Mouse (Mus musculus): ENCODE measurements around the gene Klc3. TPM values are rescaled to one million over a fixed set of nuclear protein-coding genes. Genes with fewer than 3 reads are reported as not detected.

Klc3 gene
- polyA plus RNA-seq, 1 experiment, result 2.3 TPM

DNA sequence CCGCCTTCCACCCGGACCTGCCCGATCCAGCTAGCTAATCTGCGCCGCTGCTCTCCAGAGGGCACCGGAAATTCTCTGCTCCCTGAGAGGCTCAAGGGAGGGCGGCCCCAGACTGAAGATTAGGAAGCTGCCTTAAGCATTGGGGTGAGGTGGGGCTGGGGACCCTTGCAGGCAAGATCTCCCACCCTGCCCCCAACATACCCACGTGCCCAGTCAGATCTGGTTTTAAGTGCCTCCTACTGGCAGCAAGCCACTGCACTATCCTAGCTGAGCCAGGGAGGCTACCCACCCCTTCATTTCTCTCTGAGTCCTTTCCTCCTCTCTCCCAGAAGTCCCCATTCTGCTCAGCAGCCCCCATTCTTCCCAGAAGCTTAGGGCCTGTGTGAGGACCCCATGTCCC, 25.9 kb downstream of the Klc3 start:
- no peak overlapping the region for H3K27ac ChIP-seq (ENCODE audit: insufficient read depth, low read length)
- no peaks in the 10 kb centered on the region for H3K27me3 ChIP-seq (ENCODE audit: control insufficient read depth, insufficient read depth, low read length)
- 87% methylated on average over 8 of the region's 8 CpGs for WGBS
- no peak overlapping the region for H3K4me3 ChIP-seq (ENCODE audit: extremely low read depth, insufficient read depth, insufficient read length)
- DNase-seq (ENCODE audit: low read depth in 1 of 2, low spot score in 2 of 2), result no peak
- no peaks in the 10 kb centered on the region for H3K4me1 ChIP-seq (ENCODE audit: control insufficient read depth, insufficient read depth, insufficient read length)
- no peaks in the 10 kb centered on the region for H3K36me3 ChIP-seq (ENCODE audit: control insufficient read depth, insufficient read depth, low read length)
- TF ChIP-seq POLR2A (IDR thresholded peaks at IDR 0.05; ENCODE audit: low read depth, low read length), result no peak
- no peak for TF ChIP-seq CTCF (IDR thresholded peaks at IDR 0.05; ENCODE audit: extremely low read depth, insufficient read depth, insufficient read length, insufficient replicate concordance)

DNA sequence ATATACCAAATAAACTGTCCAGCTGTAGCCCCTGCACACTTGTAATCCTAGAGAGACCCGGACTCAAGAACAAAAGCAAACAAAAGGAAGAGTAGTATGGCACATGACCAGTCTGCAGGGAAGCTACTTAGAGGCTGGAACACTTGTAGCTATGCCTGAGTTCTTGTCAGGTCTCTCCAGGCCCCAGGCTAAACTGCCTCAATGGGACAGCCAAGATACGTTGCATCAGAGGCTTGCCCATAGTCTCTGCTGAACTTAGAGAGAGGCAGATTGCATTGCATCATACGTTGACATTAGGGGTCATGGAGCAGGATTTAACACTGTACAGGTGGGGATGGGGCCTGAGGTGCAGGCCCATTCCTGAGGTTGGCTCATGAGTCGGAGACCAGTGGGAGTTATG, 27.9 kb downstream of the Klc3 start:
- Histone ChIP-seq H3K27me3 (ENCODE audit: control insufficient read depth, insufficient read depth, low read length) (no peaks in the 10 kb centered on the region), H3K4me1 (ENCODE audit: control insufficient read depth, insufficient read depth, insufficient read length) (no peaks in the 10 kb centered on the region), H3K27ac (ENCODE audit: insufficient read depth, low read length) (no peak overlapping the region), H3K4me3 (ENCODE audit: extremely low read depth, insufficient read depth, insufficient read length) (no peak overlapping the region), H3K36me3 (ENCODE audit: control insufficient read depth, insufficient read depth, low read length) (no peaks in the 10 kb centered on the region)
- no peak for DNase-seq (ENCODE audit: low read depth in 1 of 2, low spot score in 2 of 2)
- 94% methylated on average over 4 of the region's 4 CpGs for WGBS
- TF ChIP-seq POLR2A (IDR thresholded peaks at IDR 0.05; ENCODE audit: low read depth, low read length) (no peak), CTCF (IDR thresholded peaks at IDR 0.05; ENCODE audit: extremely low read depth, insufficient read depth, insufficient read length, insufficient replicate concordance) (no peak)

DNA sequence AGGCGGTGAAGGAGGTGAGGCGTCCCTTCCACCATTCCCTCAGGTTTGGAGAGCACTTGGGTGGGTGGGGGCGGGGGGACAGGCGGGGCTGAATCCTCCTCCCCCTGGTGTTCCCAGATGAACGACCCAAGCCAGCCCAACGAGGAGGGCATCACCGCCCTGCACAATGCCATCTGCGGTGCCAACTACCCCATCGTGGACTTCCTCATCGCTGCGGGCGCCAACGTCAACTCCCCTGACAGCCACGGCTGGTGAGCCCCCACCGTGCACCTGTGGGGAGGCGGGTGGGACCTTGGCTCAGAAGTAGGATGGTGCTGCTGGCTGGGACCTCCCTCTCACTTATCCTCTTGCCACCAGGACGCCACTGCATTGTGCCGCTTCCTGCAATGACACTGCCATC, 28.5 kb downstream of the Klc3 start:
- Histone ChIP-seq H3K27ac (ENCODE audit: insufficient read depth, low read length) (no peak overlapping the region), H3K4me3 (ENCODE audit: extremely low read depth, insufficient read depth, insufficient read length) (no peak overlapping the region), H3K4me1 (ENCODE audit: control insufficient read depth, insufficient read depth, insufficient read length) (no peaks in the 10 kb centered on the region), H3K36me3 (ENCODE audit: control insufficient read depth, insufficient read depth, low read length) (no peaks in the 10 kb centered on the region), H3K27me3 (ENCODE audit: control insufficient read depth, insufficient read depth, low read length) (no peaks in the 10 kb centered on the region)
- WGBS, result 77% methylated on average over 18 of the region's 18 CpGs
- no peak for DNase-seq (ENCODE audit: low read depth in 1 of 2, low spot score in 2 of 2)
- TF ChIP-seq CTCF (IDR thresholded peaks at IDR 0.05; ENCODE audit: extremely low read depth, insufficient read depth, insufficient read length, insufficient replicate concordance) (no peak), POLR2A (IDR thresholded peaks at IDR 0.05; ENCODE audit: low read depth, low read length) (no peak)

DNA sequence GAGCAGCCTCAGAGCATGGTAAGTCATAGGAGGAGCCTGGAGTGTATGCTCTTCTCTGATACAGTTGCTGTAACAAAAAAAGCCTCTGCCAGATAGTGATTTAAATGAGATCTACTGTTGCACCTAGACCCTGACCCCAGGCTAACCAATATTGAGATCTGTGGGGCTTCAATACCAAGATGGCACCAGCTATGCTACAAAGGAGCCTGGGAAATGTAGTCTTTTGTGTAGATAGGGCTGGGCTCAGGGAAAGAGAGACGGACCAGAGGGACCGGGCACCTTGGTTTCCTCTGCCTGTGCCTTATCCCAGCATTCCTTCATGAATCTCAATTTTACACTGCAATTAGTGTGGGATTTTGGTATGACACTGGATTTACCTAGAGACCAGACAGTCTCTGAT, 30.5 kb downstream of the Klc3 start:
- DNase-seq (ENCODE audit: low read depth in 1 of 2, low spot score in 2 of 2), result no peak
- no peak for TF ChIP-seq CTCF (IDR thresholded peaks at IDR 0.05; ENCODE audit: extremely low read depth, insufficient read depth, insufficient read length, insufficient replicate concordance)
- no peak for TF ChIP-seq POLR2A (IDR thresholded peaks at IDR 0.05; ENCODE audit: low read depth, low read length)
- Histone ChIP-seq H3K4me1 (ENCODE audit: control insufficient read depth, insufficient read depth, insufficient read length) (peaks cover 3% of the 10 kb centered on the region; the same call in 1 of the 2 replicates), H3K27ac (ENCODE audit: insufficient read depth, low read length) (no peak overlapping the region), H3K27me3 (ENCODE audit: control insufficient read depth, insufficient read depth, low read length) (no peaks in the 10 kb centered on the region), H3K4me3 (ENCODE audit: extremely low read depth, insufficient read depth, insufficient read length) (no peak overlapping the region), H3K36me3 (ENCODE audit: control insufficient read depth, insufficient read depth, low read length) (no peaks in the 10 kb centered on the region)
- 95% methylated on average over 2 of the region's 2 CpGs for WGBS

DNA sequence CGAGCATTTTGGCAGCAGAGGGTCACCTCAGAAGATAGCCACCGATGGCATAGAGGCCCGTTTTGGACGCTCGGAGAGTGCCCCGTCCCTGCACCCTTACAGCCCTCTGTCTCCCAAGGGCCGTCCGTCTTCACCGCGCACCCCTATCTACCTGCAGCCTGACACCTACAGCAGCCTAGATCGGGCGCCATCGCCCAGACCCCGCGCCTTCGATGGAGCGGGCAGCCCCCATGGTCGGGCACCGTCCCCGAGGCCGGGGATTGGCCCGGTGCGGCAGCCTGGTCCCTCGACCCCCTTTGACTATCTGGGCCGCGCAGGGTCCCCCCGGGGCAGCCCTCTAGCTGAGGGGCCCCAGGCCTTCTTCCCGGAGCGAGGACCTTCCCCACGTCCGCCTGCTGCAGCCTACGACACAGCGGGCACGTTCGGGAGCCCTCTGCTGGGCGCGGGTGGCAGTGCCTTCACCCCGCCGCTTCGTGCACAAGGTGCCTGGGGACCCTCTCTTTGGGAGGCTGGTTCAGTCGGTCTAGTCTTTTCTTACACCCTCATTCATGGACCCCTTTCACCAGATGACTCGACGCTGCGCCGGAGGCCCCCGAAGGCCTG, 34.0 kb downstream of the Klc3 start:
- H3K27ac ChIP-seq (ENCODE audit: insufficient read depth, low read length), result no peak overlapping the region
- DNase-seq (ENCODE audit: low read depth in 1 of 2, low spot score in 2 of 2), result peak in 1 of 2 experiments; percentile 67
- H3K36me3 ChIP-seq (ENCODE audit: control insufficient read depth, insufficient read depth, low read length), result no peaks in the 10 kb centered on the region
- no peaks in the 10 kb centered on the region for H3K27me3 ChIP-seq (ENCODE audit: control insufficient read depth, insufficient read depth, low read length)
- peak overlapping the region; percentile 11; the same call in 1 of the 2 replicates for H3K4me3 ChIP-seq (ENCODE audit: extremely low read depth, insufficient read depth, insufficient read length)
- H3K4me1 ChIP-seq (ENCODE audit: control insufficient read depth, insufficient read depth, insufficient read length), result peaks cover 3% of the 10 kb centered on the region; the same call in 1 of the 2 replicates
- TF ChIP-seq POLR2A (IDR thresholded peaks at IDR 0.05; ENCODE audit: low read depth, low read length) (no peak), CTCF (IDR thresholded peaks at IDR 0.05; ENCODE audit: extremely low read depth, insufficient read depth, insufficient read length, insufficient replicate concordance) (peak; percentile 90)
- 17% methylated on average over 46 of the region's 46 CpGs for WGBS

DNA sequence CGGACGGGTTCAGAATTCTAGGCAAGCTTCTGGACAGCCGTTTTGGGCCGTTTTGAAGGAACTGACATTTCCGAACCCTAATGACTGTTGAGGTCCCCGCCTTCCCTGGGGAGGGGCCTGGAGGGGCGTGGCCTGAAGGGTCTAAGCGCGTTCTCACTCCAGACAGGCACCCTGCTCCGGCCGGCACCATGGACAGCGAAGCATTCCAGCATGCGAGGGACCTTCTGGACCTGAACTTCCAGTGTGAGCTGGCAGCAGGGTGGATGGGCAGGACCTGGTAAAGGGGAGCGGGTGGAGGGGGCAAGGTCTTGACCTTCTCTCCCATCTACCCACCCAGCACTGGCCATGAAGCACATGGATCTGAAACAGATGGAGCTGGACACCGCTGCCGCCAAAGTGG, 35.5 kb downstream of the Klc3 start:
- Histone ChIP-seq H3K27ac (ENCODE audit: insufficient read depth, low read length) (no peak overlapping the region), H3K4me1 (ENCODE audit: control insufficient read depth, insufficient read depth, insufficient read length) (peaks cover 3% of the 10 kb centered on the region; the same call in 1 of the 2 replicates), H3K36me3 (ENCODE audit: control insufficient read depth, insufficient read depth, low read length) (no peaks in the 10 kb centered on the region), H3K4me3 (ENCODE audit: extremely low read depth, insufficient read depth, insufficient read length) (no peak overlapping the region), H3K27me3 (ENCODE audit: control insufficient read depth, insufficient read depth, low read length) (no peaks in the 10 kb centered on the region)
- 54% methylated on average over 16 of the region's 16 CpGs for WGBS
- TF ChIP-seq CTCF (IDR thresholded peaks at IDR 0.05; ENCODE audit: extremely low read depth, insufficient read depth, insufficient read length, insufficient replicate concordance) (no peak), POLR2A (IDR thresholded peaks at IDR 0.05; ENCODE audit: low read depth, low read length) (no peak)
- DNase-seq (ENCODE audit: low read depth in 1 of 2, low spot score in 2 of 2), result no peak

DNA sequence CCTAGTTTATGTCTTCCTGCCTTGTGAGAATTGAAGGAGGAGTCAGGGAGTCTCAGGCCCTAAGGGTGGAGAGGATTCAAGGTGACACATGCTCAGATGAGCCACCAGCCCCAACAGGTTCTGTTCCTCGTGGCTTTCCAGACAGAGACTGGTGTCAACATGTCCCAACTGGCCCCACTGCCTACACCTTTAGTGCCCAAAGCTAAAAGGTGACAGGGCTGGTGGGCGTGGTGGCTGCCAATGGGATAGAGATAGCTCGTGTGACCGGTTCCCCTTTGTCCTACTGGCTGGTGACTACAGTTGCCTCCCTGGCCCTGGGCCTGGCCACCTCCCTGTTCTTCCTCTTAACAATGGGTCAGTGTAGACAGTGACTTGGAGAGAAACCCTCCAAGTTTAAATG, 38.5 kb downstream of the Klc3 start:
- TF ChIP-seq POLR2A (IDR thresholded peaks at IDR 0.05; ENCODE audit: low read depth, low read length) (no peak), CTCF (IDR thresholded peaks at IDR 0.05; ENCODE audit: extremely low read depth, insufficient read depth, insufficient read length, insufficient replicate concordance) (no peak)
- H3K27me3 ChIP-seq (ENCODE audit: control insufficient read depth, insufficient read depth, low read length), result peaks cover 6% of the 10 kb centered on the region
- peaks cover 11% of the 10 kb centered on the region for H3K4me1 ChIP-seq (ENCODE audit: control insufficient read depth, insufficient read depth, insufficient read length)
- H3K27ac ChIP-seq (ENCODE audit: insufficient read depth, low read length), result no peak overlapping the region
- WGBS, result 72% methylated on average over 4 of the region's 4 CpGs
- no peaks in the 10 kb centered on the region for H3K36me3 ChIP-seq (ENCODE audit: control insufficient read depth, insufficient read depth, low read length)
- DNase-seq (ENCODE audit: low read depth in 1 of 2, low spot score in 2 of 2), result no peak
- H3K4me3 ChIP-seq (ENCODE audit: extremely low read depth, insufficient read depth, insufficient read length), result no peak overlapping the region
